Mouse (Mus musculus) left cerebral cortex, adult 9 months (tissue): Measurements from ENCODE around the gene Peli2.

Experiments
- DNase-seq, 2 experiments: peaks; one replicate each; pipeline ENCODE4 v3.0.0; 2022; ENCODE audit warnings: low spot score in 2 of 2

The Peli2 gene

DNA sequence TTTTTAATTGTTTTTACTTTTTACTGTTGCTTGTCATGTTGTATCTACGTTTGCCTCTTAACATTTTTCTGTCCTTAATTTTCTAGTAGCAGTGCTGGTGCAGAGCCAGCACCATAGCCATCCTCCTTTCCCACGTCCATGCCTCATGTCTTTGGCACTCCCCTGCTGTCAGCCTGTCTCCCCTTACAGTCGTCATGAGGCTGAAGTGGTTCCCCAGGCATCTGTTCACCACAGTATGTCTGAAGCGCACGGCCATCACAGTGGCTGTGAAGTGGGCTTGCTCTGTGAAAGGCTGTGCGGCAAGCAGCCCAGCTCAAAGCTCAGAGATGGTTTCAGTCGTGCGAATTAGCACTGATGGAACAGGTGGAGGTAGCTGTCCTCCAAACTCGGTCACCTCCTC is 66.5 kb downstream of the Peli2 start:
- no peak for DNase-seq

DNA sequence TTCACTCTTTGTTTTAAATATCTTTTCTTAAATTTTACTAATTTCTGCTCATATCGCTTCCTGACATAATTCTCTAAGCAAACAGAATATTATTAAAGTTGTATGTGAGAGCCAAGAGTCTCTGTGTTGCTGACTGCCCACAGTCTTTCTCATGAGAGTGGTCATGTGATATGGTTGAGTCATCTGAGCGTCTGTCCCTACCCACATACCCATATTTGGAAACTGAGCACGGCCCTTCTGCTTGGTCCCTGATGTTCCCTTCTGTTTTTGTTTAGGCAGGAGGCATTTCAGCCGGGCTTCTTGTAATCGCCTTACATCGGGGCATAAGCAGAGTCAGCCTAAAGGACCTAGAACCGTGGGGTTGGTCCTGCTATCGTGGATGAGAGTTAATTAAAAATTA is 68.7 kb downstream of the Peli2 start:
- peak; percentile 36 to 58 for DNase-seq

DNA sequence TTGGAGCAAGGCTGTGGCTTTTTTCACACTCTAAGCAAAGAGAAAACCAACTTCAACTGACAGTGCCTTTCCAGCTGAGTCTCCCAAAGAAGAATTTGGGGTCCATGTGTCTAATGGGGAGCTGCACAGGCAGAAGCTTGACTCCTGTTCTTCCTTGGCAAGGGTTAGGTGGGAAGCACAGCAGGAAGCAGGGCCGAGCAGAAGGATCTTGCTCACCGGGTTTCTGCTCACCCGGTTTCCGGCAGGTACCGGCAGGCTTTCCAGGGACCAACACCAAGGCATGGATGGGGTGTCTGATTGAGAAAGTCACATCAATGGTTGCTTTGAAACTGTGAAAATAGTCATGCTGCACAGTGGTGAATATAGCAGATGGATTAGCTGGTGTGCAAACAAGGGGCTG is 70.3 kb downstream of the Peli2 start:
- no peak for DNase-seq

DNA sequence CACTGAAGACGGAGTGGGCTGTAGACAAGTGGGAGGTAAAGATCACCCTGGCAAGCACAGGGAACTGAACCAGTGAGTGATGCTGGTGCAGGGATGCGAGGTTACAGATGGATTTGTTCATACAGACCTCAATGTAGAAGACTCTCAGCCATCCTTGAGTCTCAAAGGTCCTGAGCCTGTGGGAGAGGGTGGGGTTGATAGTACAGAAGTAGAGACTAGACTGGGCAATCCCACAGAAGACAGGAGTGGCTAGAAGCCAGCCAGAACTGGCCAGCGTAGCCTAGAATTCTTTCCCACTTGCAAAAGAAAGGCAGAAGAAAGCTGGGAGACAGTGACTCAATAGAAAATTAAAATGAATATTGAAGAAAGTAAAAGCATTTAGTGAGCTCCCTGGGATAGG is 71.3 kb downstream of the Peli2 start:
- DNase-seq = no peak

DNA sequence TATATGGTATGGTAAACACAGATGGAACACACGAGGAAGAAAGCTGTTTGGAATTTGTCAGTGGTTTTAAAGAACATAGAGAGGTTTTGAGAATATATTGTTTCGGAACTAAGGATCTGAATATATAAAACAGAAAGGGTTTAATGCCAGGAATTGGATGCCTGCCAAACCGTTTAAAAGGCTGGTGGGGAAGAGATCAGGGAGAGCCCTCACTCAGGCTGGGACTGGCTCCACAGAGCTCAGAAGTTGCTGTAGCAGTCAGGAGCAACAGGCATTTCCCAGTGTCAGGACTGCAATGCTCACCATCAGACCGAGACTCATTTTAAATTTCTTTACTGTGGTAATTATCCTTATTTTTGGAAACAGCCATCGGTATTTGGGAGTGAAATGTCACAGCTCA is 76.2 kb downstream of the Peli2 start:
- no peak for DNase-seq

DNA sequence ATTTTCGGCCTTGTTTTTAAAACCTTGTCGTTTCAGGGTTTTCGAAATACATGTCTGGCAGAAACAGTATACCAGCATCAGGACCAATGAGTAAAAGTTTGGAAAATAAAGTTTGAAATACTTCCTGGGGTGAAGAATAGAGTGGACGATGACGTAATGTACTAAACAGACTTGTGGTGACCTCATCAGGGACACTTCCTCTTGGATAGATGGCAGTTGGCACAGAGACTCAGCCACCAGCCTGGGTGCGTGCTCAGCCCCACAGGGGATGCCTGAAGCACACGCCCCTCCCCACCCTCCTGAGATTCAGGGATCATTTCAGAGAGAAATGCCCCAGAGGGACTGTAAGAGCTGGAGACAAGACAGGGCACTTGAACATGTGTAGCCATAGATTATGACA is 76.7 kb downstream of the Peli2 start:
- no peak for DNase-seq

DNA sequence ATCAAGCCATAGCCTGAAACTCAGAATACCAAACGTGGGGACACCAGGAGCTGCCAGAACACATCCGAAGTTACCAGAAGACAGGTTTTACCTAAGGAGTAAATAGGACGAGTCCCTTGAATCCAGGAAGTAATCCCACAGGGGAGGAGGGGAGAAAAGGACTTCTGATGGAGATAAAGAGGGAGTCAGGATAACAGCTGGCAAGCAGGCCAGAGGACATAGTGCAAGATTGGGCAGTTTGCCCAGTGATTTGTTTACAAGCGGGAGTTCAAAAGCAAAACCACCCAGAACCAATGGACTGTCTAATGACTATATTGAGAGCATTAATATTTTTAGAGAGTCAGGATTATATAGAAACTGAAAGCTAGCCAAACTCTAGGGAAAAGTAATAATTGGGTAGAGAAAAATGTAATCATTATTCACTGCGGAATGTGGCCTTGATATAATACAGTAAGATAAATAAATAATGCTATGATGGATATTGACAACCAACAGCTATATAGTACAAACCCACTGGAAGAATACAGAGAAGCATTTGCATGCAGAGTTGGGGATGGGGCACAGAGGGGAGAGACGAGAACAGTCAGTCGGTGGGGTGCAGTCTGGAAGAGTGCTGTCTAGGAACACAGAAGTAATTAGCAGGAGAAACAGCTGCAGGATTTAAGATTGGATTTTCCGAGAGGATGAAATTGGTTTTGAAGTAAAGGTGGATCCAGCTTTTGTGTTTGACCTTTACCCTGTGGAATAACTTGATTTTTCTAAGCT is 77.7 kb downstream of the Peli2 start:
- no peak for DNase-seq

DNA sequence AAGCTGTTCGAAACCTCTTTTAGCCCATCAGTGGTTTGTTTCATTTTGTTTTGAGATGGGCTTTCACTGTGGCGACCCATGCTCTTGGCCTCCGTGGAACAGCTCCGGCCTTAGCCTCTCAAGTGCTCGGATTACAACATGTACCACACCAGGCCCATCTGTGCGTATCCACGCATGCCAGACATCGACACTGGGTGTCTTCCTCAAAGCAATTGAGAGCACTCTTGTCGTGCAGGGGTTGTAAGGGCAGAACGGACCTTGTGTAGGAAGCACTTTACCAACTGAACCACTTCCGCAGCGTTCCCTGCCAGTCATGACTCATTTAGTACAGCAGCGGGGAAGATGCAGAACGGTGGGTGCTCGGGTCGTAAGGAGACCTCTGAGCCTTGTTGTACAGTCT is 78.3 kb downstream of the Peli2 start:
- no peak for DNase-seq

DNA sequence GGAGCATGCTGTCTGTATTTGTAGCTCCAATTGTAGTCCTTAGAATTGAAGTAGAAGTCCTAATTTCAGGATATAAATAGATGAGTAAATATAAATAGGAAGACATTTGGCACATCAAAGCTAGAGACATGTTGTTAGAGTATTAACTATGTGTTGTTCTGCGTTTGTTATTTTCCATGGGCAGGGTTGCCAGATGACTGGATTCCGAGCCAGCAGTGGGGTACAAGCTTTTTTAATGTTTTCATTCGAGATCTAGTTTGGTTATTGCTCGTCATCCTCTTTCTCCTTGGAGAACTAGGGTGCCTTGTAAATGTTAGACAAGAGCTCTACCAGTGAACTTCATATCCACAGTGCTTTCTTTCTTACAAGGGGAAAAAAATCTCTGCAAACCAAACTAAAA is 78.9 kb downstream of the Peli2 start:
- DNase-seq = no peak

DNA sequence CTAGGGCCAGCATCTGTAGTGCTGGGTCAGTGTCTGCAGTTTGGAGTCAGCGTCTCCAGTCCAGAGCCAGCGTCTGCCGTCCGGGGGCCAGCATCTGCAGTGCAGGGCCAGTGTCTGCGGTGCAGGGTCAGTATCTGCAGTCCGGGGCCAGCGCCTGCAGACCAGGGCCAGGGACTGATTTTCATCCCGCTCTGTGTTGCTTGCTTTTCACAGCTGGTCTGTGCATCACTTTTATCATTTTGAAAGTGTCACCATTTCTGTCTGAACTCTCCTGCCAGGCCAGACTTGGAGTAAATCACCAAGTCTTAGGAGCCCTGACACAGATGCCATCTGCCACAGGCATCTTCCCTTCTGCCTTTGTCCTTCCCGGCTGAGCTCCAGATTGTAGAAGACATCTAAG is 79.7 kb downstream of the Peli2 start:
- no peak for DNase-seq

DNA sequence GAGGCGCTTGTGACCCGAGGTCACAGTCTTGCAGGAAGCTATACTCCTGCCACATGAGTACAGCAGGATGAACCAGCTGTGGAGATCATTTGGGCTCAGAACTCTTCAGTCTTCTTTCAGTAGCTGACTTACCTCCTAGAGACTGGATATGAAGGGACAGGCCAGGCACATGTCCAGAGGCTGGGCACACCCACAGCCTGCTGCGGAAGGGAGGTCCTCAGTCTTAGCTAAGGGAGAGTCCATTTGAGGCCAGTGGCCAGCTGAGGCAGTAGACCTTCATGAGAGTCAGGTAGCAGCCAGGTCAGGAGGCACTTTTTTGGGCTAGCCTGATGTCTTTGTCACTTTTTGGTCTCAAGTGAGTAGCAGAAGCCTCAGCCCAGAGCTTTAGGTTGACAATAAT is 80.2 kb downstream of the Peli2 start:
- DNase-seq = no peak

DNA sequence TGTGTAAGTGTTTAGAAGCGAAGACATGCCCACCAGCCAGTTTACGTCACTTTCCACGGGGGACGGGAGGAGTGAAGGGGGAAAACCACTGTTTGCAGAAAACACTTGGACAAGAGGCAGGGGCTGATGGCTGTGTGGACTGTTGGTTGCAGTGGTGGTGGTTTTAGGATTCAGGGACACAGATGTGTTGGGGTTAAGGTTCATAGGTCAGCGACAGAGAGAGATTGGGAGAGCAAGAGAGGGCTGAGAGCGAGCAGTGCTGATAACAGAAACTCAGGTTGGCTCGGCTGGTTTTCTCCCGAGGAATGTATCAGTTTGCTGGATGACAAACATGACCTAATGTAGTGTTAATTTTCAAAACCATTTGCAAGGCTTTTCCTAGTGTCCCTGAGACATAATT is 80.8 kb downstream of the Peli2 start:
- no peak for DNase-seq

DNA sequence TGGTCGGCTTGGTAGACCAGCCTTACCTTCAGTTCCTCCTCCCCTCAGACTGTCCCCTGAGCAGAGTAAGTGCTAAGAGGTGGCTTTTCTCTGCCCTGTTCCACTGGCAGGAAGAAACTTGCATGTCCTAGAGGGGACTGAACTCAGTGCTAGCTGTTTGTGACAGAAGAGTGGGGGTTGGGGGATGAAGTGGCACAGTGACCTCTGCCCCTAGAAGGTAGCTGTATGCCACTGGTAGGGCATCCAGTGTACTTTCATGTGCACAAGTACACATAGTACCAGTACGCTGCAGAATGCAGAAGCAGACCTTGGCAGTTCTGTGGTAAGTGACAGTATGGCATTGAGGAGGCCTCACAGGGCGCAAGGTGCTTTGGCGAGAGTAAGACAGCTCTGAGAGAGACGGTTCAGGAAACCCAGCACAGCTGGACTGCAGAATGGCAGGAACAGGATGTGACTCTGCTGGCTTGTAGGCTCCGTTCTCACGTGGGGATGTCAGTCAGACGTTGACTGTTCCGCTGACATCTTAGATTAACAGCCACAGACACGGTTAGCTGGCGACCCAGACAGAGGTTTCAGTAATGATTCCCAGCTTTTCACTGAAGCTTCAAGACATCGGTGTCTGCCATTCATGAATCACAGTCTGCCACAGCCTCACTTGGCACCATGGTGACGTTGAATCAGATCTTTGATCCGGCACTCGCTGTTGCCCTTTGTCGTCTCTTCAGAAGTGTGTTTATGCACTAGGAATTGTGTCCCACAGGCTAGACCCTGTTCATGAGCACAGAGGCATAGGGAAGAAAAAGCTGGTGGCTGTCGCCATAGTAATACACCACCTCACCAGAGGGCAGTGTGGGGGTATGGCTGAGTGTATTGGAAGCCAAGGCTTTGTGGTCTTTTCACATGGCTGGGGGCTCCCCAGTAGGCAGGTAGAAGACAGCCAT is 81.7 kb downstream of the Peli2 start:
- no peak for DNase-seq

DNA sequence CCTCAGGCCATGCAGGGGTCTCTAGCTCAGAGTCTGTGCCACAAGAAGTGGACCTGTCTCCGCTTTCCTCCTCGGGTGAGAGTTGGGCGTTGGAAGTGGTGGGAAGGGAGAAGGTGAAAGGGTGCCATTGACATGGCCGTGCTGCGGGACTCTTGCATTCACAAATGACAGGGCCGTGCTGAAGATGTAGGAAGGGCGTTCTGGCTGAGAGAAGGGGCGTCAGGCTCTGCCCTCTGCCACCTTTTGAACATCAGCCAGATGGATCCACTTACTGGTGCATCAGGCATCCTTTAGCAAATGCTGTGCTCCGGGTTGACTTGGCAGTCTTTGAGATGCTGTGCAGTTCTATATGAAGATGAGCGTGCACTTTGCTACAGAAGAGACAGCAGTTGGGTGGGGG is 84.4 kb downstream of the Peli2 start:
- no peak for DNase-seq

DNA sequence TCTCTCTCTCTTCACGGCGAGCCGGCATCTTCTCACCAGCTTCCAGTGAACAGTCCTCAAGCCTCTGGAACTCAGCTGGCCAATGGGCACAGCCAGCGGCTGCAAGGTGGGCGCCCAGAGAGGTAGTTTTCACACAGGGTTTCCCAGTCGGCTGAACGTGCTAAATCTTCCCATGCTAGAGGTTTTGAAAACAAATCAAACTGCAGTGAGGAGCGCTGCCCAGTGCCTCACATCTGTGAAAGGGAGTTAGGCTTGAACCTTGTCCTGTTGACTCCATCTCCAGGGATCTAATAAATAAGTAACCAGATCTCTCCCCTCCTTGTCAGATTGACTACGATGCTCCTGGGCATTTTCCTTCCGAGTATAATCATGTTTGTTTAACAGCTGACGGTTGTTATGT is 85.0 kb downstream of the Peli2 start:
- no peak for DNase-seq

DNA sequence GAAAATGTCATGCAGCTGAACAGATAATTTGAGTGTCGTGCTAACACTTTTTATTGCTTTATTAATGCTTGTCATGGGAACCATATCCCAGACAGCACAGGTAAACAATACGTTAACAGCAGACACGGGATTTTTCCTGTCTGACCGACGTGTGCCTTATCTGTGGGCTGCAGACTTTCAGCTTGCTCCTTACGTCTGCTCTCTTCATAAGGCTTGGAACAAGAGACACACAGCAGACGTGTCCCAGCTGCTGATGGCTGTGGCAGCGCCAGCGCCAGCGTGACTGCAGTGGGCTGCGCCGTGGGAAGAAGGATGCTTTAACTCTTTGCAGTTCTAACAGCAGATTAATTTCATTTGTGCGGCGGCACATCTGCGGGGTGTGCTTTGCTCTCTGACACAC is 86.5 kb downstream of the Peli2 start:
- no peak for DNase-seq

DNA sequence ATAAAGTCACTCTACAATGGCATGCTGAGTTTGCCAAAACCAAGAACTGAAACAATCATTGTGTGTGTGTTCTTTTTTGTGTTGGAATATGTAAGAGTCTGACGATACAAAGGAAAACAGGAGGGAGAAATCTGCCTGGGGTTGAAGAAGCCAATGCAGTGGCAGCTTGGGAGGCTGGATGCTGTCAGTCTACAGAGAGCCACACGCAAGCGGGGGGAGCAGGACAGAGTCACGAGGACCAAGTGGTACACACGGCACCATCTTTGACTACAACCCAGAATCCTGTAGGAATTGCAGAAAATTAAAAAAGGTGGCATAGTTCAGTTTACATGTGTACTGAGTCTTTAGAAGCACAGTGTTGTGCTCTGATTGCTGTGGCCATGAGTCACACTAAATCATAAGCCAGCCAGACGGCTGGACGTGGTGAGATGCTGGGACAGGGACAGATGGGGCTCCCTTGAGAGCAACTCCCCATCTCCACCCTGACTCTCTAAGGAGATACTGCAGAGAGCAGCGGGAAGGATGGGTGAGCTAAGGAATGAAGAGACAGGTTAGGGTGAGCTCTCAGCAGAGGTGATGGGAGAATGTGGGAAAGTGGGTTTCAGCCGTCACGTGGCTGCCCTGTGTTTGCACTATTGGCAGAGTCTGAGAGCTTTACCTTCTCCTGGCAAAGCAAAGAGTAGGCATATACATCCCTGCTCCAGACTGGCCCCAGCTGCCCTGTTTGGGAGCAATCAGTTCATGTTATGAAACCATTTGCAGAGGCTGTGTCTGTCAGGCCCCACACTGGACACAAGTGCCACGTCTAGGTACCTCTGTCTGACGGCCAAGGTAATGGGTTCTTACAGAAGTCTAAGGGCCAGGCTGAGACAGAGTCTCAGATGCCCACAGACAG is 87.4 kb downstream of the Peli2 start:
- no peak for DNase-seq

DNA sequence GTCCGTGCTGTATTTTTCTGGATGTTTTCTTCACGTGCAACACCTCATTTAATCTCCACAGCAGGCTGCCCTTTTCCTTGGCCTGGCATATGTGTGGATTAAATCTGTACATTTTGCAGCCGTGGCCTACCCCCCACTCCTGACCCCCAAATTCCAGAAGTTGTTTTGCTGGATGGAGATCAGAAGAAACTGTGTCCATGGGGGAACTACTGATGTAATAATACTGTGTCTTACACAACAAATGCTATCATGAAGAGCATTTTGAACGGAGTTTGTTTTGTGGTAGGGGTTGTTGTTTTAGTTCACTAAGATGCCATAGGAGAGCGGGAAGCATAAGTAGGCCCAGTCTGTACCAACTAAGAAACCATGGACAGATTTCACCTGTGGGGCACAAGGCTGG is 88.8 kb downstream of the Peli2 start:
- no peak for DNase-seq

DNA sequence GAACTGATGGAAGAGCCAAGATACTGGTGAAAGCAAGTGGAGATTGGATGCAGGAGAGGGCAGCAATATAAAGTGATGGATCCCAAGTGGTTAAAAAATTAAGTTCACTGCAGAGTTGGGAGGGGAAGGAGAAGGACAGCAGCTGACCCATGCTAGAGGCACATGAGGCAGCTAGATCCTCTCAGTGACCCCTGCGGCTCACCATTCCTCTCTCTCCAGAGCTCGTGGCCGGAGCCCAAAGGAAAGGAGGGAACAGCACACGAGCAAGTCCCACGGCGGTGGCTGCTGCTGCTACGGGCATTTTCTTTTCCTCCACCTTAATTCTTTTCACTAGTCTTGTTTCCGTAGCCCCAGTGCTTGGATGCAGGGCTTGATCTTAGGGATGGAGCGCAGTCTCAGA is 89.5 kb downstream of the Peli2 start:
- no peak for DNase-seq

DNA sequence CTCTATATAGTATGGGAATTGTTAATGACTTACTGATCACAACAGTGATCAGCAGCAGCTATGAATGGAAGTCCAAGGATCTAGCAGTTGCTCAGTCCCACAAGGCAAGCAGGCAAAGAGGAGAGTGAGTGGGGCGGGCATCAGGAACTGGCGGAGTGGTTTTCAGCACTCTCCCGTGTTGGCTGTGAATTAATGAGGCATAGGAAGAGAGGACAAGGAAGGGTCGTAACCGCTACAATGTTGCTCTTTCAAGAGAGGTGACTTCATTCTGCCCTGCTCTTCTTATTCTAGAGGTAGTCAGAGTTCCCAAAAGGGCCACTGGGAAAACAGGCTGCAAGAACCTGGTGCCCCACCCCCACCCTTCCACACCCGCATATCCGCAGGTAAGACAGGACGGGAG is 90.9 kb downstream of the Peli2 start:
- no peak for DNase-seq

DNA sequence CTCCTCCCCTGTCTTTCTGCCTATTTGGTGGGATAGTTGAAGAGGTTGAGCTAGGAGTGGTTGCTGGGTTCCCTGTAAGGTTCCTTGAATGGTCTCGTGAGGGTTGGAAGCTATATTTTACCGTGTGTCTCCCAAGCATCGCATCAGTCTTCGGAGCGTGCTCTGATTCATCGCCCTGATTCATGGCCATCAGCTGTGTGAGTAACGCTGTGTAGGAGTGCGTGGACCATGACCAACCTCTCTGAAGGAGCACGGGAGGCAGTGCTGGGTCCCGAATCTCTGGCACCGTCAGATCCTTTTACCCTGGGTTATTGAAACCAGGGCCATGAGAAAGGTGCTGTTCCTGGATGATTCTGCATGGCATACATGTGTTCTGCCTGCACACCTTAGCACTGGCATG is 92.2 kb downstream of the Peli2 start:
- DNase-seq = peak in 1 of 2 experiments; percentile 31

DNA sequence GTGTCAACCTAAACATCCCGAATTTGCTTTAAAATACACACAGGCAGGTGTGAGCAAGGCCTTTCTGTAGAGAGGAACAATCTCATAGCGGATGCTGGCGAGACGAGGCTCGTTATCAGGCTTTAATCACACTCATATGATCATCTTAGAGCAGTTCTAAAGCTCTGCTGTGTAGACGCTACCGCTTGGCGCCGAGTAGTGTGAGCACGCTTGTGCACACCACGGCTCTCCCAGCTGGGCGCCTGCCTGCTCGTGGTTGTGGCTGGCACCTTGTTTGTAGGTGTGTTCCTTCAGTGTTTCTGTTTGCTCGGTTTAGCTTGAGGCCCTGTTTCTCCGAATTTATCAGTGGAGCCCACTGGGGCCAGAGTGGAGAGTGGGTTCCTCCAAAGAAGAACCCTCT is 93.0 kb downstream of the Peli2 start:
- DNase-seq = no peak
